Mouse (Mus musculus): Measurements from ENCODE around the gene Gm9780.
"Not testable (repeated sequence)": the region's sequence is repeated elsewhere in the genome, so short reads cannot be mapped to it uniquely, and the experiment has no call there.

The Gm9780 gene

DNA sequence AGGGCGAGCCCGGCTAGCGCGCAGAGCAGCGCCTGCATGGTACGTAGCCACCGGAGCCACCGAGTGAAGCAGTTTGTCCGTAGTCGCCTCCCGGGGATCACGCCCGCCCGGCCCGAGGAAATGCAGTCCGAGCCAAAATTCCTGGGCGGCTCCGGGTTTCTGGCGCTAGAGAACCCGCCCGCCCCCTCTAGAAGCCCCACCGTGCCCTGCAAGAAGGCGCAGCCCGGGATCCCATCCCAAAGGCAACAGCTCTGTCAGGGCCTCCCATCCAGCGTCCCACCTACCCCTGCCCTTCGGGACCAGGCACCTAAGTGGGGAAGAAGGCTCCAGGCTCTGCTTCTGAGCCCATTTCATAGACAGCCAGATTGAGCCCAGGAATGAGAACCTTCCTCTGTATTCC lies at the start of gene Gm9780:
Gm9780 (minus strand) TSS at position 101 of the 400 bp plus-strand sequence.
- not testable (repeated sequence) for DNase-seq (ENCODE audit: inconsistent ontology term)

DNA sequence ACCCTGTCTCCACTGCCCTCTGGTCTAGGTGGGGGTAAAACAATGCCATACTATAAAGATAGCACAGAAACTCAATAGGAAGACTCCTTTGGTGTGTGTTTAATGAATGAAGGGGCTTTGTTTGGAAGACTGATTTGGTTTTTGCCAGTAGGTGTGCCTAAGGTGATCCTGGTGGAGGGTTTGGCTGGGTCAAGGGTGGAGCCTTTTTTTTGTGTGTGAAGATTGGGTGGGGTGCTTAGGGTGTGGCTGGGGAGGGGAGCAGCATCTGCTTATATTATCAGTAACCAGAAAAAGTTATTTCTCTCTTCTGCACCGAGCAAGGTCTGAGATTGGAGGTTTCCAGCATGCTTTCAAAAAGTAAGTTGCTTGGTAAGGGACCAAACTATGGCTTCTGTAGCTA lies 39.5 kb upstream of the Gm9780 start, which contains the start of gene Cphx3:
Cphx3 (plus strand) TSS at position 301 of the 400 bp plus-strand sequence.
- not testable (repeated sequence) for DNase-seq (ENCODE audit: inconsistent ontology term)

DNA sequence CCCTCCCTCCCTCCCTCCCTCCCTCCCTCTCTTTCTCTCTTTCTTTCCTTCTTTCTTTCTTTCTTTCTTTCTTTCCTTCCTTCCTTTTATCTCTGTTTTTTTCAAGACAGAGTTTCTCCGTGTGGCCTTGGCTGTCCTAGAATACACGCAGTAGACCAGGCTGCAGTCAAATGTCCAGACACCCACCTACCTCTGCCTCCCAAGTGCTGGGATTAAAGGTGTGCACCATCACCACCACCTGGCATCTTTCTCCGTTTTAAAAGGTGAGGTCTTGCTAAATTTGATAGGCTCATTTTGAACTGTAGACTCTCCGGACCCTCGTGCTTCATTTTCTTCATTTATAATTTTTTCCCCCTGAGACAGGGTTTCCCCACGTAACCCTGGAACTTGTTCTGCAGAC lies 38.7 kb upstream of the Gm9780 start, which contains the start of gene Cphx2:
Cphx2 (plus strand) TSS at position 301 of the 400 bp plus-strand sequence.
- not testable (repeated sequence) for DNase-seq (ENCODE audit: inconsistent ontology term)

DNA sequence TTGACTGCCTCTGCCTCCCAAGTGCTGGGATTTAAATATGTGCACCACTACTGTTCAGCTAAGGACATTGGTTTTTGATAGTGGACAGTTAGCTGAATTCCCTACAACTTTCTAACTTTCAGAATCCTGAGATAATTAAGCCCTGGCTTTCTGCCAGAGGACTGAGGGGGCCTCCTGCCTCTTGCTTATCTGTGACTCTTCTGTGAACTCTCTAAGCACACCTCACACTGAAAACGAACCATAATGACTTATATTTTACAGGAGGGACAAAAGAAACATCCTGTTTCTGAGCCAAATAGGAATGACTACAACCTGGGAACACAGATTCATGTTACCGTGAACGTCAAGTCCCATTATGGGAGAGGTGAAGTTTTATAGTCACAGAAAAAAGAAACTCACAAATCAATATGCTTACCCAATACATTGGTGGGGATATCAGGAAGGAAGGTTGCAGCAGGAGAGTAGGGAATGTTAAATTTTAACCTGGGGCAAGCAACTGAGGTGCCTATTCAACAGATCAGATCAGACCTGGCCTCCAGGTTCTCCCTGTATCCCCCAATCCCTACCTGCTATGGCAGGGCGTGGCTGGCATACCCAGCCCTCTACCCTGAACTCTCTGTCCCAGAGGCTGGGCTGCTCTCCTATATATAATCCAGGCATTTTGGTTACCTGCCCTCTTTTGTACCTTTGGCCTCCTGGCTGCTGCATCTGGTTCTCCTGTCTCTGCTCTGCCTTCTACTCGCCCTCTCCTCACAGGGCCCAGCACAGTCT lies 34.3 kb upstream of the Gm9780 start:
- not testable (repeated sequence) for DNase-seq (ENCODE audit: inconsistent ontology term)

DNA sequence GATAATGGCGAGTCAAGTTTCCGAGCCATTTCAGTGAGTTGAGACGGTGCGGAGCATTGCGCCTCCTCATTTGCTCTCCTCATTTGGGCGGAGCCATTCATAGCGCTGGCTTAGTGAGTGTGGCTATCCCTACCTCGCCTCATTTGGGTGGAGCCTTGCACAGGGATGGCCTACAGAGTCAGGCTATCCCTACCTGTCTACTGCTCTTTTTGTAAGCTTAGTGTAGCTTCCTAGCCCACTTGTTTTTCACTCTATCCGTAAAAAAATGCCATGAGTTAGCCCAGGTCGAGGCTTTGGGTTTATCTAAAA lies 24.8 kb upstream of the Gm9780 start, which contains the start of gene Tmem254c:
Tmem254c (minus strand) TSS at position 31 of the 309 bp plus-strand sequence.
- DNase-seq (ENCODE audit: inconsistent ontology term): not testable (repeated sequence)

DNA sequence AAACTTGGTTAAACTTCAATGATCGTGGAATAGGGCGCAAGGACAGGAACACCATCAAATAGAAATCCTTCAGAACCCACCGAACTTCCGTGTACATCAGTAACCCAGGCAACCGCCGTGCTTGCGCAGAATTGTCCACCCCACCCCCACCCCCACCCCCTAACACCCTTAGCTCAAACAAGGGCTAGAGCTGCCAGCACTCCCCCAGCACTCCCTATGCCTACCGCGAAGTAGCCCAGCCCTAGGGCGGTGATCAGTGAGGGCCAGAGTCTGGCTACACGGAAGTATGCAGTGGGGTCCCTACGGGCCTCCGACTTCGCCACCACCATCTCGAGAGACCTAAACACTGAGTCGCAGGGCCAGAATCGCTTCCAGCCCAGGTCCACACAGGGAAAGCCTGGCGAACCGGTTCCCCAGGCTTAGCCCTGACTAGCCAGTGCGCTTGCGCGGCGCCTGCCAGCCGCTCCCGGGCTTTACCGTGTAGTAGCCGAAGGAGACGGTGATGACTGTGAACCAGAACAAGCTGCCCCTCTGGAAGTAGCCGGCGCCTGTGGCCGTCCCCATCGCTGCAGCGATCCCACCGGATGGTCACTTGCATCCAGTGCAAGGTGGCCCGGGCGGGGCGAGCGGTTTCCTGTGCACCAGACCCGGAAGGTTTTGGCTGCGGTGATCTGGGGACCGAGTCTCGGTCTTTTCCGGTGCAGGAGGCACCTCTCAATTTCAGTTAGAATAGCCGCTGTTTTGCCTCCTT lies 24.2 kb upstream of the Gm9780 start:
- not testable (repeated sequence) for DNase-seq (ENCODE audit: inconsistent ontology term)

DNA sequence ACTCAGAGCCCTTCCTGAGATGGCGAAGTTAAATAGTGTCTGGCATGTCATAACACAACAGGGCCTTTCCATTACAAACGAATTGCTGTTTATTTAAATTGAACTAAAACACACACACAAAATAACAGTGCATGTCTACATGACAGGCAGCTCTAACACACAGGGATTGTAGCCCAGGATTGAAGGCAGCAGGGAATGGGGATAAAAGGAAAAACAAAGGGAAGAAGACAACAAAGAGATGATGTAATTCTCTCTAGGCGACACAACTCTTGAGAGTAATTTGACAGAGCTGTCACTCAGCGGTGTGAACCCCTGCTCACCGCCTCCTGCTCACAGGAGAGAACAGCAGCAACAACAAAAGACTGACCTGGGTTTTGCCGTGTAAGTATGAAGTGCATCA lies 16.9 kb upstream of the Gm9780 start:
- DNase-seq (ENCODE audit: inconsistent ontology term): not testable (repeated sequence)

DNA sequence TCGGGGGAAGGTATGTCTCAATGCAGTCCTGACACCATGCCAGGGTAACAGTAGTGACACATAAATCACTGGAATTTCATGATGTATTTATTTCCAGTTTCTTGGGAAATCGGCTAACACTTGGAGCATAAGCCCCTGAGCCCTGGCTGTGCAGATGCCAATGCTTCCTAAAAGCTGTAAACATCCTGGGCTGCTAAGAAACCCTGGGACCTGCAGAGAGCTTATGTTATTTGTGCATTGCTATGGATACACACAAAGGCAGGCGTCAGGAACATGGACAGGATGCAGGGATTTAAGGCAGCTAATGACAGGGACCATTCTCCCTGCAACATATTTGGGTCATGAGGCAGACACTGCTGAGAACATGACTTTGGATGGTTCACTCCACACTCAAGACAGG lies 15.7 kb upstream of the Gm9780 start:
- DNase-seq (ENCODE audit: inconsistent ontology term): not testable (repeated sequence)

DNA sequence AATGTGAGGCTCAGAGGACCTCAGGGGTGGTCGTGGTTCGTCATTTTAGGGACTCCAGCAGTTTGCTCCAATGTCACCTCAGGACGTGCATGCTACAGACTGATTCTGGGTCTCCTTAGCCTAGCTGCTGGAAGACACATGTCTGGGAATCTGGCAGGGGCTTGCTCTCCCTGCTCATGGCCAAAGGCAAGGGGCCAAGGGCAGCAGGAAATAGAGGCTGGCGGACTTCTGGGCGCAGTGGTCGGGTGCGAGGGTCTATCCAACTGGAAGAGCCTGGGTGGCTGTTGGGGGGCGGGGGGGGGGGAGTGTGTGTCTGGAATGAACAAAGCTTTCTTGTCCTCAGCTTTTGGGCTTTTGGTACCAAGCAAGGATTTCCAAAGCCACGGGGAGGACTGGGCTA lies 6.3 kb upstream of the Gm9780 start:
- not testable (repeated sequence) for DNase-seq (ENCODE audit: inconsistent ontology term)

DNA sequence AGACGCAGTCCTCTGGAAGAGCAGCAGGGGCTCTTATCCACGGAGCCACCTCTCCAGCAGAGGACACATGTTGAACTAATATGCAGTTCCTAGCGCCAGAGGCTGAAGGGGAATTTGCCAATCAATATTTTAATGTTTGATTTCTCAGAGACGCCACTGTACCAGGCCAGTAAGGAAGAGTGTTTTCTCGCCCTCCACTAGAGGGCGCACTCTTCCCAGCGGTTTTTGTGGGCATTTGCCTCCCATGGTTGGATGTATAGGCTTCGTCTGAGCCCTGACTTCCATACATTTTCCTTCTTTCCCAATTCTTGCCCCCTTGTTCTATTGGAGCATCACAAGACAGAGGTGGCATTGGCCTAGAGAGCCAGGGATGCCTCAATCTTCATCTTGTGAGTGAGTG lies 4.5 kb upstream of the Gm9780 start:
- DNase-seq (ENCODE audit: inconsistent ontology term): not testable (repeated sequence)

DNA sequence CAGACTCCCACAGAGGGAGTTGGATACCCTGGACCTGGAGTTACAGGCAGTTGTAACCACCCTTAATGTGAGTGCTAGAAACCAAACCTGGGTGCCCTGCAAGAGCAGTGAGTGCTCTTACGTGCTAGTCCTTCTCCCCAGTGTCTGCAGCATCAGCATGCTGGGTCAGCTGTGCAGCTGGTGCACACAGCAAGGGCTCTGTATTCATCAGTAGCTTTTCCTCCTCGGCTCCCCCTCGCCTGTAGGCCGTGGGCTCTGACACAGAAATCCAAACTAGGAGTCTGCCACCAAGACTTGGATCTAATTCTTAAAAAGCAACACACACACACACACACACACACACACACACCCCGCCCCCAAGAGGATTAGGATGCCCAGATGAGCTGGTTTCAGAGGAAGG lies 2.5 kb upstream of the Gm9780 start:
- DNase-seq (ENCODE audit: inconsistent ontology term): not testable (repeated sequence)

DNA sequence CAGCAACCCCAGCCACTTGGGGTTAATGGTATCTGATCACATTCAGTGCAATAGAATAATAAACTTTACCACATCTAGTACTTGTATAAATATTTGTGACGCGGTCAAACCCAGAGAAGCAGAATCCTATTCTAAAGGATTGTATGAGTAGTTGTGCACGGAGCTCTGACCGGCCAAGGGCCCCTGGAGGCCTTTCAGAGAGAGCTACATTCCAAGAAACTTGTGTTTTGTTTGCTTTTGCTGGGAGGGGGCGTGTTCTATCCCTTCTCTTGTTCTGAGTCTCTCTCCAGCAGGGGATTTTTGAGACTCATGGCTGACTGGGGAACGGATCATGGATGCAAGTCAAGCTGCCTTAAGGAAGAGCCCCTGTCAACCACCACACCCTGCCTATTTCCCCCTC lies 7.1 kb downstream of the Gm9780 start:
- not testable (repeated sequence) for DNase-seq (ENCODE audit: inconsistent ontology term)

DNA sequence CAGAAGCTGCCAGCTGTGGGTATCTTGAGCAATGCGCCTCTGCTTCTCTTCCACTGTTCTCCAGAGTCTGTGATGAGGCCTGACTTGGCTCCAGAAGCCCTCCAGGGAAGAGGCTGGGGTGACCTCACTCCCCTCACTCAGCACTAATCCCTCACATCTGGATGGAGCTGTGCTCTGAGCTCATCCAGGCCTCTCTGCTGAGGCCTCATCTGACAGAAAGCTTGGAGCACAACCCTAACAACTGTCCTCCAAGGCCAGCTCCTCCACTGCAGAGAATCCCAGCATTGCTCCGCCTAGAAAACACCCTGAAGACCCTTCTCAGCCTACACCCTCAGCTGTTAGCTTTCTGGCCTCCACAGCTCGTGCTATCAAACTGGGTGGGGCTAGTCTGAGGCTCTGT lies 8.1 kb downstream of the Gm9780 start:
- DNase-seq (ENCODE audit: inconsistent ontology term): not testable (repeated sequence)

DNA sequence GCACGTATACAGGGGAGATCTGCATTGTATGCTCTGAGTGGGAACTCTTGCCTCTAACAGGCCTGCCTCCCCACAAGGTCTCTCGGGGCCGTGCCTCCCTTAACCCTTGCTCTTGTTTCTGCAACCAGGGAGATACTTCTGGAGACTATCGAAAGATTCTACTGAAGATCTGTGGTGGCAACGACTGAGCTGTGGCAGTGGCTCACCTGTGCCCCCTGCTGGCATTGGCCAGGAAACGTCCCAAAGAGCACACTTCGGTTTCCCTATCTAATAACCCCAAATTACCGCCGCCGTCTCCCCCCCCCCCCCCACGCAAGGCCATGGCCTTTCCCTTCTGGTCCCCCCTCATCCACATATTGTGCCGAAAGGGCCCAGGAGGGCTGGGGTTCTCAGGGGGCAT lies 16.9 kb downstream of the Gm9780 start:
- DNase-seq (ENCODE audit: inconsistent ontology term): not testable (repeated sequence)

DNA sequence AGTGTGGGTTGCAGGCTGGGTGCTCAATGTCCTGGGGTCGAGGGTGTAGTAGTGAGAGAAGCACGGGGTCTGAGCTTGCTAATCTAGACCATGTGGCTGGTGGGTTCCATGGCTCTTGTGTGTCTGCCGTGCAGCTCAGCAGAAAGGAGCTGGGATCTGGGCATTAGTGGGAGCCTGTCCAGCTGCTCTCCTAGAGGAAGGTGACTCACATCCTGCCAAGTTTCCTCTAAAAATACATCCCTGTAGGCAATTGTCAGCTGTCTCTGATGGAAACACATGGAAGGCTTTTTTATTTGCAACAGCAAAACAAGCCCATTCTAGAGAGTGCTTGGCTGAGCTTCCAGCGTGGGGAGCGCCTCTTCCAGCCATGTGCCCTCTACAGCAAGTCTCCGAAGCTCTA lies 19.7 kb downstream of the Gm9780 start:
- not testable (repeated sequence) for DNase-seq (ENCODE audit: inconsistent ontology term)

DNA sequence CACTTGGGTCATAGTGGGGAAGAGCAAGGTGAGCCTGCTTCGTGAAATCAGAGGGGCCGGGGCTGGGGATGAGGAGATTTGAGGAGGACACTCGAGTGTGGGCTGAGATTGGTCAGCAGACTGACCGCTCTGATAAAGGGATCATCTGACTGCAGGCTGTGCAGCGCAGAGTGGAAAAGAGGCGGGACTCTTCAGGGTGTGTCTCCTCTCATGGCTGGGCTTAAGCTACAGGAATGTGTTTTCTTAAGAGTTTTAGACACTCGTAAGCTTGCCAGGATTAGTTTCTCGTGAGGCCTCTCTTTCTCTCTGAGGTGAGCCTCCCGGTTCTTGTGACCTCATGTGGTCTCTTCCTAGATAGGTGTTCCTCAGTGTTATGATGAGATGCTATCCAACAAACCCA lies 21.0 kb downstream of the Gm9780 start:
- not testable (repeated sequence) for DNase-seq (ENCODE audit: inconsistent ontology term)

DNA sequence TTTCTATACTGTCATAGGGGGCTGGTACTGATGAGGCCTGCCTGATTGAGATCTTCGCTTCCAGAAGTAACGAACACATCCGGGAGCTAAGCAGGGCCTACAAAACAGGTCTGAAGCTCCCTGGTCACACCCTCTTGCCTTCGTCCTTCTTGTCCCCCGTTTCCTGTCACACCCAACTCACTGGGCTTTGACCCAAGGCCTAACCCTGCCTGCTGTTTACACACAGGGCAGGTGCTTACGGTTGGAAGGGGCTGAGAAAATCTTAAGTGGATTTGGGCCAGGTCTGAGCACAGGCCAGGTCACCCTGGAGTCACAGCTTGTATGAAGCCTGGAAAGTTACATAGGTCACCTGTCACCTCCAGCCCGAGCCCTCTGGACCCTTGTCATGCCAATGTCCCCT lies 26.1 kb downstream of the Gm9780 start:
- not testable (repeated sequence) for DNase-seq (ENCODE audit: inconsistent ontology term)

DNA sequence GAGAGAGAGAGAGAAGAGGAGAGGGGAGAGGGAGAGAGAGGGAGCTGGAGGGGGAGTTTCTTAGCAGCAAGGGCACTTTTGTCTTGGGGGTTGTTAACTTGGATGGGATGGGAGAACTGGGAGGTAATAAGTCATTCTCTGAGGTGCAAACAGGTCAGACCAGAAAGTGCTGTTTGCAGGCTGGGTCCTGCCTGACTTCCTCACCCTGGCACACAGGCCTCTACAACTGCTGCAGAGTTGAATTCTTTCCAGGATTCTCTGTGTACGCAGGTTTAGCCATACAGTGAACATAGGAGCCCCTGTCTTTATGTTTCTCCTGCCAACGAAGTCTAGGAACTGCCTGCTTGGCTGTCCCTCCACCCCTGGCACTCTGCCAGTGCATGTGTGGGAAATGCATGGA lies 35.0 kb downstream of the Gm9780 start:
- not testable (repeated sequence) for DNase-seq (ENCODE audit: inconsistent ontology term)

DNA sequence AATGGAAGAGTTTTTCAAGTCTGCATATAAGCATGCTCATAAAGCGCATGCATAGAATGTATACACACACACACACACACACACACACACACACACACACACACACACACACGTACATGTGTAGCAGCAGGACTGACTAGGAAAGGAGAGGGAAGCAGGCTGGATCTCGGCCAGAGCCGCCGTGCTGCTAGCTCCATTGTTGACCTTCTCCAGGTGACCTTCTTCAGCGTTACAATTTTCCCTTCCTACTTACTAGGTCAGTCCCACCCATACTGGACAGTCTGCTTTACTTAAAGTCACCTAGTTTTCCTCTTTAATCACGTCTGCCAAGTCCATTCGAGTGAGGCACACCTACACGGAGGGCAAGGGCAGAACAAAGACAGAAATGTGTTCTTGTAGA lies 60.6 kb downstream of the Gm9780 start:
- not testable (repeated sequence) for DNase-seq (ENCODE audit: inconsistent ontology term)

DNA sequence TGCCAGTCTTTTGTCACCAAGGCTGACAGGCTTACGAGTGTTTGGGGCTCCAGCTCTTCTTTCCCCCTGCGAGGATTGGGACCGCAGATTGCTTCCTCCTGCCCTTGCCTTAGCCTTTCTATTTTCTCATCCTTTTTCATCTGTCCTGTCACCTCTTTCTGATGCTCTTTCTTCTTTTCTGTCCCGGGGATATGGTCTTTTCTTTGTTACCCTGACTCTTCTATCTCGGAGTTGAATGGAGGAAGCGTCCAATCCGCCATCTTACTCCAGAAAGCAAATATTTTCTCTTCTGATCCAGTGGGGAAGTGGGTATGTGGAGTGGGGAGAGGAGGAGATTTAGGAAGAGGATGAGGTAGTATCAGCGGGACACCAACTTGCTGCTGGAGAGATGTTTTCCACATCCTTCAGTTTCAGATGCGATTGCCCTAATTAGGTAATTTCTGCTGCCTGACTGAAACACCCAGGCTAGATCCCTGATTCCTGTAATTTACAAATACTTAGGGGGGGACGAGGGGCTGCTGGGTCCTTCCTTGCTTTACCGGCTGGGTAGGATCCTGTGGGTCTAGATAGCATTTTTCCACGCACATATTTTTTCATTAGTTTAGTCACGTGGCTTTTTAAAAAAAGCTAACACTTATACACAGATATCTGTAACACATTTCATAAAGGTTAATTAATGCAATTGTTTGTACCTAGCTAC lies 63.1 kb downstream of the Gm9780 start:
- DNase-seq (ENCODE audit: inconsistent ontology term): peak; percentile 0

DNA sequence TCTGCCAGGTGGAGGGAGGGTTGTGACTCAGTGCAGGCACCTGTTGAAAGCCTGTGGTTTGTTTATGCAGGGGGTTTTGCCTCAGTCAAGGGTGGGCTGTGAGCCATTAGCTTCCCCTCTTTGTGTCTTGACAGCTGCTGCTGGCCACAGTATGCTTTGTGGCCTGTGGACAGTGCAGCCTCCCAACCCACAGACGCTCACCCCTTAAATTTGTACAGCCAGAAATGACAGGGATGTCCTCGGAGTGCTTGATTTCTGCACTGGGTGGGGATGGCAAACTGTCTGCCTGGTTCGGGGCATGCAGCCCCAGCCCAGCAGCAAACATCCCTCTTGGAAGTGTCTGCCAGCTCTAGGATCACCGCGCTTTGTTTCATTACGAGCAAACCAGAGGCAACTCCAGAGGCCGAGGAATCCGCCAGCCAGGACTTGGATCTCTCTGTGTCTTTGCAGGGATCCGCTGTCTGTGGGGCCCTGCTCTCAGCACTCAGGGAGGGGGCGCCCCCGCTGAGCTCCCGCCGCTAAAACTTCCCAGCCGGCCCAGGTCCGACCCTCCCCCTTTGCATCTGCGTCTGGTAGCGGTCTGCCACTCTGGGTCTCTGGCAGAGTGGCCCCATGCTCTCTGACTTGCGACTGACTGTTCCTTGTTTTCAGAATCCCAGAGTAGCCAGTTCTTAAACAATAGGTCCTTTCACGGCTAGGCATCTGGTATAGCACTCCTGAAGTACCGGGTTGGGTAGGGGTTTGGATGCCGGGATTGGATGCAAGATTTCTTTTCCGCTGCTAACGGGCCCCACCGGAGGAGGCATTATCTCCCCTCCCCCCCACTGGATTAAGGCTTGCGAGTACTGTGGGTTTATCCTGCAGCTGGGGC lies 63.9 kb downstream of the Gm9780 start, which contains the start of gene Duxbl1:
Duxbl1 (plus strand) TSS at position 207 of the 871 bp plus-strand sequence.
- not testable (repeated sequence) for DNase-seq (ENCODE audit: inconsistent ontology term)

All from Muller cell, postnatal 12 days (primary cell).